Mouse (Mus musculus) neural tube, embryonic 11.5 days (tissue): Measurements from ENCODE around the gene Gm17783. TPM values are rescaled to one million over a fixed set of nuclear protein-coding genes. Genes with fewer than 3 reads are reported as not detected.
"Not testable (repeated sequence)": the region's sequence is repeated elsewhere in the genome, so short reads cannot be mapped to it uniquely, and the experiment has no call there.

Experiments
- ATAC-seq: fragments of 200-750 bp; cut with Nextera tagmentation; 2 replicates; pipeline ENCODE4 v1.8.0; 2017; ENCODE audit warnings: moderate number of reproducible peaks, mild to moderate bottlenecking, moderate TSS enrichment, moderate library complexity; ENCODE audit not compliant: insufficient read depth, low FRiP score, low TSS enrichment
- DNase-seq: peaks from one replicate; pipeline ENCODE4 v3.0.0-alpha.2; 2015; ENCODE audit warnings: low spot score
- H3K27ac ChIP-seq: fragments of 300-500 bp; sonication (generic); 2 replicates; pipeline ENCODE4 v1.5.1; 2014; ENCODE audit warnings: low read depth, mild to moderate bottlenecking, low read length
- H3K27me3 ChIP-seq: fragments of 300-500 bp; sonication (generic); 2 replicates; pipeline ENCODE4 v1.6.1; 2014; ENCODE audit warnings: mild to moderate bottlenecking, low read length, mixed read lengths; ENCODE audit not compliant: control insufficient read depth, insufficient read depth
- H3K36me3 ChIP-seq: fragments of 300-500 bp; sonication (generic); 2 replicates; pipeline ENCODE4 v1.6.1; 2014; ENCODE audit warnings: mild to moderate bottlenecking, low read length, moderate library complexity, mixed read lengths; ENCODE audit not compliant: control insufficient read depth, insufficient read depth
- H3K4me1 ChIP-seq: fragments of 300-500 bp; sonication (generic); 2 replicates; pipeline ENCODE4 v1.6.1; 2014; ENCODE audit warnings: low read length, mixed read lengths; ENCODE audit not compliant: control insufficient read depth, insufficient read depth
- H3K4me2 ChIP-seq: fragments of 300-500 bp; sonication (generic); 2 replicates; pipeline ENCODE4 v1.6.1; 2014; ENCODE audit warnings: low read depth, mild to moderate bottlenecking, moderate library complexity
- H3K4me3 ChIP-seq: fragments of 300-500 bp; sonication (generic); 2 replicates; pipeline ENCODE4 v1.5.1; 2014; ENCODE audit warnings: low read depth, low read length
- H3K9ac ChIP-seq: fragments of 300-500 bp; sonication (generic); 2 replicates; pipeline ENCODE4 v1.6.1; 2014; ENCODE audit warnings: mild to moderate bottlenecking, low read length
- H3K9me3 ChIP-seq: fragments of 300-500 bp; sonication (generic); 2 replicates; pipeline ENCODE4 v1.6.1; 2016; ENCODE audit warnings: low read length; ENCODE audit not compliant: control insufficient read depth
- WGBS: fragments of 180-500 bp; shearing (Covaris S2); extraction: QIAGEN DNeasy Blood & Tissue Kit; methylation state at CpG from one replicate; pipeline ENCODE4 v1.1.7; 2014; 5-methylcytosine and 5-hydroxymethylcytosine counted together
- polyA plus RNA-seq: library from polyadenylated mRNA; unstranded; fragments of >200 nt; fragmentation: Nextera tagmentation; extraction: Ambion mirVana; gene quantifications from 2 replicates; pipeline ENCODE4 v1.2.1, GENCODE M21; 2014

Gm17783 gene
- polyA plus RNA-seq, 1 experiment from 2014 or later: not detected

DNA sequence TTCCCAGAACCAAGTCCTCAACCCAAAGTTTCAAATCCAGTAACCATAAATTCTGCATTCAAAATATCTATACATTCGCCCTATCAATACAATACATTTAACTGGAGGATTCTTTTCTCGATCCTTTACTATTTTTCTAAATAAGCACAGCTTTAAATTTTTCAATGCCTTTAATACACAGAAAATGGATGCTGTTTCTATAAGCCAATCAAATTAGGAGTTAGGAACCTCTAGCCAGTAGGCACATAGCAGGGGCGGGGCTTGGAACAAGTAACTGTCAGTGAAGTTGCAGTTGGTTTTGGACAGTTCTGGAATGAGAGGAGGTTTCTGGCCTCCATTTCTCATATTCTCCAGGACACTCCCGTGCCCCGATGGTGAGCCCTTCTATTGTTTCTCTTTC lies 3.2 kb upstream of the Gm17783 start, which contains the start of gene Slc9c1:
Slc9c1 (plus strand) TSS at position 301 of the 400 bp plus-strand sequence.
- Histone ChIP-seq H3K4me1 (no peaks in the 10 kb centered on the region), H3K9me3 (no peaks in the 10 kb centered on the region), H3K27me3 (no peaks in the 10 kb centered on the region), H3K9ac (no peak within 1 kb of the TSS), H3K36me3 (no peaks in the 10 kb centered on the region), H3K4me2 (no peak within 1 kb of the TSS), H3K4me3 (no peak within 1 kb of the TSS), H3K27ac (no peak within 1 kb of the TSS)
- ATAC-seq (no peak), DNase-seq (no peak)
- 92% methylated on average over 5 of the region's 5 CpGs for WGBS

DNA sequence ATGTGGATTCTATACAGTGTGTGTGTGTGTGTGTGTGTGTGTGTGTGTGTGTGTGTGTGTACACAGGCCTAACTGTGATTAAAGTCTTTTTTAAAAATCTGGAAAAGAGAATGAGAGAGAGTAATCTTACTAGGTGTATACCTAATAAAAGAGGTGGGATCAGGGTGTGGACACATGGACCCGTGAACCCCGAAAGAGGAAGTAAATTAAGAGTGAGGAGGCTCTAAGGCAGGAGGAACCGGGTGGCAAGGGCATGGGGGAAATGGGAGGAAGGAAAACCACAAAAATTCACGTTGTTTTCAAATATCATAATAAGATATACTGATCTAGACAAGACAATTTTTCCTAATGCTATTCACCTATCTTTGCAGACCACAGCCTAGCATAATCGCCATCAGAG lies 6.3 kb downstream of the Gm17783 start:
- ATAC-seq: no peak
- WGBS: 83% methylated on average over 5 of the region's 5 CpGs
- no peak for DNase-seq
- Histone ChIP-seq H3K9ac (no peak overlapping the region), H3K4me3 (no peak overlapping the region), H3K9me3 (no peaks in the 10 kb centered on the region), H3K4me2 (no peak overlapping the region), H3K27ac (no peak overlapping the region), H3K4me1 (no peaks in the 10 kb centered on the region), H3K27me3 (no peaks in the 10 kb centered on the region), H3K36me3 (no peaks in the 10 kb centered on the region)

DNA sequence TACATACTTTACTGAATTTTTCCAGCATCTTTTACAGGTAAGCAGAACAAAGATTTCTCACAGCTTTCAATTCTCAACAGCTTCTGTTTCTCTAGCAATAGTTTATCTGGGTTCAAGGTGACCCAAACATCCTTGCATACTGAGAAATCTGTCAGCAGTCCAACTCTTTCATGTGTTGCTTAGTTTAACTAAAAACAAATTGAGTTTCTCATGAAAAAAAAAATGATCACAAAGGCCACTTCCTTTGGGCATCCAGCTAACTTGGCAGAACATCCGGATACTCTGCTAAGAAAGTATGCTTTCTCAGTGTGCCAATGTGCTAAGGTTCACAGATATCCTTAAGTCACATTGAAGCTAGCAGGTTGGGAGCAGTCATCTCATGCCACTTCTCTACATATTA lies 36.5 kb downstream of the Gm17783 start:
- no peaks in the 10 kb centered on the region for H3K27me3 ChIP-seq
- H3K9ac ChIP-seq: no peak overlapping the region
- no peak overlapping the region for H3K27ac ChIP-seq
- no peak overlapping the region for H3K4me3 ChIP-seq
- 89% methylated on average over 1 of the region's 1 CpGs for WGBS
- no peaks in the 10 kb centered on the region for H3K4me1 ChIP-seq
- H3K9me3 ChIP-seq: no peaks in the 10 kb centered on the region
- H3K4me2 ChIP-seq: no peak overlapping the region
- no peaks in the 10 kb centered on the region for H3K36me3 ChIP-seq
- DNase-seq: no peak
- no peak for ATAC-seq

DNA sequence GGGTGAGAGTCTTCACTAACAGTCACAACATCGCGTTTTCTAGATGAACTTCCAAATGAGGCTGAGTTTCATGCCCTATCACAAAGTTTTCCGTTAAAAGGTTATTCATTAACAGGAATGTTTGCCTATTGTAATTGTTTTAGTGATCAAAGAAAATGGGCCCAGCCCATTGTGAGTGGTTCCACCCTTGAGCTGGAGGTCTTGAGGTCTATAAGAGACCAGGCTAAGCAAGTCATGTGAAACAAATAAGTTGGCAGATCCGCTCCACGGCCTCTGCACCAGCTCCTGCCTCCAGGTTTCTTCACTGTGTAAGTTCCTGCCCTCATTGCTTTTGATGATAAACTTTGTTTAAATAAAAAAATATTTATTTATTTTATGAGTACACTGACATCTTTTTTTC lies 38.9 kb downstream of the Gm17783 start, which contains the start of gene Gm609:
Gm609 (minus strand) TSS at position 43 of the 400 bp plus-strand sequence.
- no peak within 1 kb of the TSS for H3K4me2 ChIP-seq
- no peaks in the 10 kb centered on the region for H3K27me3 ChIP-seq
- DNase-seq: no peak
- no peak within 1 kb of the TSS for H3K27ac ChIP-seq
- no peak for ATAC-seq
- H3K4me3 ChIP-seq: no peak within 1 kb of the TSS
- no peaks in the 10 kb centered on the region for H3K4me1 ChIP-seq
- no peaks in the 10 kb centered on the region for H3K9me3 ChIP-seq
- 74% methylated on average over 5 of the region's 5 CpGs for WGBS
- H3K9ac ChIP-seq: no peak within 1 kb of the TSS
- no peaks in the 10 kb centered on the region for H3K36me3 ChIP-seq

DNA sequence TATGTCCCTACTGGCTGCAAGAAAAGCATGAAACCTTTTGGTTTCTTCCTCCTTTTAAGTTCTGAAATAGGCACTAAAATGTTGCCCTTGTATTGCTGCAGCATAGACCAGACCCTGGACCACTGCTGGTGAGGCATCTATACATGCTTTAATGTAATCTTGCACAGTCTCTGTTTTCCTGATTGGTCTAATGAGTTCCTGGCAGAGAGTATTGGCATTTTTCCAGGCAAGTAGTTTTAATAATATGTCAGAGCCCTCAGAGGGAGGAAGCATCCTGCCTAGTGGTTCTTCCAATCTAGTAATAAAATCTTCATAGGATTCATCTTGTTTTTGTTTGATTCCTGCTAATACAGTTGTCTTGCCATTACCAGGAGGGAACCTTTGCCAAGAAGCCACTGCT lies 54.9 kb downstream of the Gm17783 start:
- no peak overlapping the region for H3K27ac ChIP-seq
- H3K36me3 ChIP-seq: no peaks in the 10 kb centered on the region
- no peaks in the 10 kb centered on the region for H3K27me3 ChIP-seq
- no peak overlapping the region for H3K4me2 ChIP-seq
- no peak overlapping the region for H3K4me3 ChIP-seq
- H3K4me1 ChIP-seq: no peaks in the 10 kb centered on the region
- DNase-seq (no peak), ATAC-seq (no peak)
- no peak overlapping the region for H3K9ac ChIP-seq
- no peaks in the 10 kb centered on the region for H3K9me3 ChIP-seq

DNA sequence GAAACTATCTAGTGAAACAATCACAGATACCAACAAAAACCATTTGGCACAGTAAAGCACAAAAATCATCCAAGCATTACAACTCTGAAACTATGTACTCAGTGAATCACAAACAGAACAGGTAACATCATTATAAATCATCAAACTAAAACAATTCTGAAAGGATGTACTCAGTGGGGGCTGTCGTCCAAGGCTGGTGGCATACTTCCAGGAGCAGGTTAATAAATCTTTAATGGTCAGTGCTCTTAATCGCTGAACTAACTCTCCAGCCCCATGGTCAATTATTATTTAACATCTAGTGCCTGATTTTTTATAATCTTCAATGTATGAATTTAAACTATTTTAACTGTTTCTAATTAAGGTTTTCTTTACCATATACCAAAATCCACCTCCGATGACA lies 60.0 kb downstream of the Gm17783 start:
- not testable (repeated sequence) for DNase-seq, H3K4me2 ChIP-seq, H3K27me3 ChIP-seq, ATAC-seq, H3K36me3 ChIP-seq, H3K9me3 ChIP-seq, H3K27ac ChIP-seq, H3K4me3 ChIP-seq, H3K4me1 ChIP-seq, H3K9ac ChIP-seq
- WGBS: 74% methylated on average over 3 of the region's 3 CpGs

Other genes starting within 250 kb of the Gm17783 start
- 46.8 and 47.7 TPM in 2 replicates for gene Cd200, start 123.0 kb downstream of the Gm17783 start, polyA plus RNA-seq
- not detected in 2 replicates for gene Gm609, start 39.1 kb downstream of the Gm17783 start, polyA plus RNA-seq
- gene Slc9c1, start 3.3 kb upstream of the Gm17783 start, polyA plus RNA-seq: not detected in 2 replicates
- gene Gcsam, start 78.3 kb upstream of the Gm17783 start, polyA plus RNA-seq: 0.12 and 0.24 TPM in 2 replicates
- 0.28 TPM in 1 of 2 replicates, not detected in the other for gene BC016579, start 122.0 kb upstream of the Gm17783 start, polyA plus RNA-seq
- gene Tmprss7, start 161.6 kb upstream of the Gm17783 start, polyA plus RNA-seq: 0.41 and 0.58 TPM in 2 replicates
- gene Tagln3, start 192.6 kb upstream of the Gm17783 start, polyA plus RNA-seq: 433 and 470 TPM in 2 replicates
- gene Abhd10, start 210.9 kb upstream of the Gm17783 start, polyA plus RNA-seq: 43.2 and 48.8 TPM in 2 replicates